Mouse (Mus musculus) MEL (cell line): ENCODE data around the gene Ccdc9b. TPM values are rescaled to one million over a fixed set of nuclear protein-coding genes. Genes with fewer than 3 reads are reported as not detected.

ENCODE experiments used
- DNase-seq: peaks from one replicate; pipeline ENCODE4 v3.0.0; 2011; ENCODE audit warnings: low read depth, low spot score
- H3K27ac ChIP-seq: 2 replicates; pipeline ENCODE4 v1.5.1; 2012; ENCODE audit warnings: low read depth, mild to moderate bottlenecking, control low read depth, low read length, moderate library complexity; ENCODE audit not compliant: control insufficient read depth
- H3K27me3 ChIP-seq, 2 experiments: fragments of 150-350 bp in 1 of 2; sonication (generic) in 1 of 2; 2 replicates each; pipeline ENCODE4 v1.6.1; 2012; ENCODE audit warnings: low read length in 2 of 2, mild to moderate bottlenecking in 2 of 2, improper control_type of control experiment in 1 of 2, moderate library complexity in 1 of 2; ENCODE audit not compliant: insufficient read depth in 2 of 2, control insufficient read depth in 1 of 2
- H3K36me3 ChIP-seq, 2 experiments: 2 replicates each; pipeline ENCODE4 v1.6.1; 2012 to 2014; ENCODE audit warnings: low read length in 2 of 2, improper control_type of control experiment in 1 of 2, inconsistent platforms in 1 of 2, mild to moderate bottlenecking in 1 of 2; ENCODE audit not compliant: insufficient read depth in 2 of 2, control insufficient read depth in 1 of 2
- H3K4me1 ChIP-seq, 2 experiments: fragments of 150-350 bp in 1 of 2; sonication (generic) in 1 of 2; 2 replicates each; pipeline ENCODE4 v1.6.1; 2012; ENCODE audit warnings: low read length in 2 of 2, improper control_type of control experiment in 1 of 2, mild to moderate bottlenecking in 1 of 2; ENCODE audit not compliant: insufficient read depth in 2 of 2, control insufficient read depth in 1 of 2
- H3K4me3 ChIP-seq, 2 experiments: fragments of 150-350 bp in 1 of 2; sonication (generic) in 1 of 2; 2 replicates each; pipeline ENCODE4 v1.5.1; 2012; ENCODE audit warnings: low read depth in 2 of 2, low read length in 2 of 2, mild to moderate bottlenecking in 2 of 2, moderate library complexity in 2 of 2, control low read depth in 1 of 2, improper control_type of control experiment in 1 of 2; ENCODE audit not compliant: control insufficient read depth in 1 of 2, insufficient read depth in 1 of 2
- H3K79me2 ChIP-seq: 2 replicates; pipeline ENCODE4 v1.6.1; 2012; ENCODE audit warnings: mild to moderate bottlenecking, low read length, moderate library complexity; ENCODE audit not compliant: control insufficient read depth, poor library complexity, insufficient read depth
- H3K9ac ChIP-seq: 2 replicates; pipeline ENCODE4 v1.6.1; 2012; ENCODE audit warnings: low read depth, mild to moderate bottlenecking, control low read depth, low read length, moderate library complexity; ENCODE audit not compliant: control insufficient read depth, poor library complexity, severe bottlenecking
- H3K9me3 ChIP-seq: fragments of 150-350 bp; sonication (generic); replicated peaks from 2 replicates; pipeline ENCODE4 v1.6.1; 2012; ENCODE audit warnings: mild to moderate bottlenecking, low read length, improper control_type of control experiment, moderate library complexity; ENCODE audit not compliant: insufficient read depth
- CHD1 ChIP-seq: IDR thresholded peaks from 2 replicates; pipeline ENCODE4 v1.6.1; 2012; ENCODE audit warnings: low read depth, mild to moderate bottlenecking, inconsistent platforms, low read length, improper control_type of control experiment
- ETS1 ChIP-seq: IDR thresholded peaks from 2 replicates; pipeline ENCODE4 v1.6.1; 2012; ENCODE audit warnings: low read depth, mild to moderate bottlenecking, inconsistent platforms, low read length, improper control_type of control experiment, moderate library complexity
- GABPA ChIP-seq: IDR thresholded peaks from 2 replicates; pipeline ENCODE4 v1.6.1; 2012; ENCODE audit warnings: low read depth, mild to moderate bottlenecking, inconsistent platforms, low read length, improper control_type of control experiment, moderate library complexity
- HCFC1 ChIP-seq: IDR thresholded peaks from 2 replicates; pipeline ENCODE4 v1.6.1; 2012; ENCODE audit warnings: low read depth, mild to moderate bottlenecking, inconsistent platforms, low read length, improper control_type of control experiment, moderate library complexity
- MAFK ChIP-seq: IDR thresholded peaks from 2 replicates; pipeline ENCODE4 v1.6.1; 2011; ENCODE audit warnings: low read depth, mild to moderate bottlenecking, low read length, improper control_type of control experiment, borderline replicate concordance
- MEF2A ChIP-seq: IDR thresholded peaks from 2 replicates; pipeline ENCODE4 v1.6.1; 2014; ENCODE audit warnings: low read depth, mild to moderate bottlenecking, inconsistent platforms, low read length, improper control_type of control experiment; ENCODE audit not compliant: poor library complexity, insufficient replicate concordance, severe bottlenecking; ENCODE audit errors: extremely low read depth
- MXI1 ChIP-seq: IDR thresholded peaks from 2 replicates; pipeline ENCODE4 v1.6.1; 2011; ENCODE audit warnings: mild to moderate bottlenecking, low read depth, low read length, improper control_type of control experiment
- MYB ChIP-seq: IDR thresholded peaks from 2 replicates; pipeline ENCODE4 v1.6.1; 2011; ENCODE audit warnings: mild to moderate bottlenecking, low read depth, low read length, improper control_type of control experiment
- NRF1 ChIP-seq: IDR thresholded peaks from 2 replicates; pipeline ENCODE4 v1.6.1; 2014; ENCODE audit warnings: low read depth, mild to moderate bottlenecking, inconsistent platforms, low read length, improper control_type of control experiment, moderate library complexity; ENCODE audit not compliant: poor library complexity, insufficient read depth, severe bottlenecking
- POLR2A ChIP-seq, 2 experiments: IDR thresholded peaks; 2 replicates each; pipeline ENCODE4 v1.6.1; 2011 to 2012; ENCODE audit warnings: low read length in 2 of 2, mild to moderate bottlenecking in 2 of 2, control low read depth in 1 of 2, improper control_type of control experiment in 1 of 2, low read depth in 1 of 2, moderate library complexity in 1 of 2; ENCODE audit not compliant: control insufficient read depth in 1 of 2, insufficient read depth in 1 of 2, poor library complexity in 1 of 2
- POLR2AphosphoS5 ChIP-seq: IDR thresholded peaks from 2 replicates; pipeline ENCODE4 v1.6.1; 2012; ENCODE audit warnings: low read depth, borderline replicate concordance, mild to moderate bottlenecking, inconsistent platforms, low read length, moderate library complexity, mixed read lengths
- RAD21 ChIP-seq: IDR thresholded peaks from 2 replicates; pipeline ENCODE4 v1.6.1; 2011; ENCODE audit warnings: mild to moderate bottlenecking, low read depth, low read length, improper control_type of control experiment
- RCOR1 ChIP-seq: IDR thresholded peaks from 2 replicates; pipeline ENCODE4 v1.6.1; 2012; ENCODE audit warnings: low read depth, mild to moderate bottlenecking, inconsistent platforms, low read length, improper control_type of control experiment
- SIN3A ChIP-seq: IDR thresholded peaks from 2 replicates; pipeline ENCODE4 v1.6.1; 2012; ENCODE audit warnings: low read length, improper control_type of control experiment, inconsistent platforms
- SMC3 ChIP-seq: IDR thresholded peaks from 2 replicates; pipeline ENCODE4 v1.6.1; 2011; ENCODE audit warnings: low read depth, low read length, improper control_type of control experiment
- TAL1 ChIP-seq: IDR thresholded peaks from 2 replicates; pipeline ENCODE4 v1.6.1; 2012; ENCODE audit warnings: mild to moderate bottlenecking, inconsistent platforms, low read length, moderate library complexity, mixed read lengths
- TCF12 ChIP-seq: IDR thresholded peaks from 2 replicates; pipeline ENCODE4 v1.6.1; 2014; ENCODE audit warnings: low read depth, mild to moderate bottlenecking, inconsistent platforms, low read length, improper control_type of control experiment, moderate library complexity
- USF1 ChIP-seq: IDR thresholded peaks from 2 replicates; pipeline ENCODE4 v1.6.1; 2014; ENCODE audit warnings: low read depth, mild to moderate bottlenecking, inconsistent platforms, low read length, improper control_type of control experiment, moderate library complexity
- USF2 ChIP-seq, 2 experiments: IDR thresholded peaks; 2 replicates each; pipeline ENCODE4 v1.6.1; 2011 to 2012; ENCODE audit warnings: improper control_type of control experiment in 2 of 2, low read length in 2 of 2, borderline replicate concordance in 1 of 2, inconsistent platforms in 1 of 2, low read depth in 1 of 2, mild to moderate bottlenecking in 1 of 2; ENCODE audit not compliant: insufficient read depth in 1 of 2
- ZMIZ1 ChIP-seq: IDR thresholded peaks from 2 replicates; pipeline ENCODE4 v1.6.1; 2012; ENCODE audit warnings: low read depth, mild to moderate bottlenecking, inconsistent platforms, low read length, improper control_type of control experiment, moderate library complexity
- polyA plus RNA-seq, 2 experiments: library from polyadenylated mRNA; stranded (reverse) in 1 of 2; unstranded in 1 of 2; fragments of >175 nt in 1 of 2; fragments of >200 nt in 1 of 2; gene quantifications; 2 replicates each; pipeline versions ENCODE4 v1.2.1 to v1.2.4; 2012; ENCODE audit warnings: low replicate concordance in 2 of 2, low read depth in 1 of 2; ENCODE audit not compliant: insufficient read length in 2 of 2, insufficient read depth in 1 of 2, missing spikeins in 1 of 2
- total RNA-seq: library from RNA; depleted of rRNA; stranded (reverse); fragments of 300-350 nt; gene quantifications from 2 replicates; pipeline ENCODE4 v1.2.3, GENCODE M21; 2012

The Ccdc9b gene
- total and polyA plus RNA-seq, 3 experiments = 1.7 to 2.4 TPM; not detected in 1

DNA sequence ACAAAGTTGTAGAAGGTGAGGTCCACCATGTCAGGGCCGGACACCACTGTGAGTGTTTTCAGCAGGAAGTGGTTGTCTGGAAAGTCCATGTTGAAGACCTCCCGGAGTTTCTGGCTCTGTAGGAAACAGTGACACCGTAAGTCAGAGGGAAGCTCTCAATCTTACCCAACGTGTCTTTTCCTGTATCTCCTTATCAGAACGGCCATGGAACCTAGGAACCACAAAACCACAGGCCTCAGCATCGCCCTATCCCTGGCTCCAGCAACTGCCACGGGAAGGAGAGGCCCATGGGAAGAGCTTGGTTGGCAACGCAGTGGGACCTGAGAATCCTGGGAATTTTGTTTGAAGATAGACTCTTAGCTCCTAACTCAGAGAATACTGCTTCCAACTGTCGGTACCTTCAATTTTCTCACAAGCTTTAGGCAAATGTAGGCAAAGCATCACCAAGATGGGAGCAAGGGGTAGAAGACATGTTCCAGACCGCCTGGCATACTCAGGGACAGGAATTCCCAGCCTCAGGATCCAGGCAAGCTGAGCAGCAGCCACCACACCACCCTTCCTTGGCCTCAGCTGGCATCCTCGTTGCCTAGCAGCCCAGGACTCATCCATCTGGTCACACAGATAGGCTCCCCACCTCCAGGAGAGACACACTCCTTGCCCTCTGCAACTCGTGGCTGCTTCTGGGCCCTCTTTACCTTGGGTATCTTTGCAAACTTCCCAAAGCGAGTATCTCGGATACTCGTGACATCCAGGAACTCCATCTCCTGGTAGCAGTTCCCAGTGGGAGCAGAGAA, 38.6 kb downstream of the Ccdc9b start (continued):
- no peak for TF ChIP-seq GABPA
- no peak for TF ChIP-seq POLR2AphosphoS5
- peak; percentile 67 for TF ChIP-seq TAL1
- TF ChIP-seq CHD1 = no peak

DNA sequence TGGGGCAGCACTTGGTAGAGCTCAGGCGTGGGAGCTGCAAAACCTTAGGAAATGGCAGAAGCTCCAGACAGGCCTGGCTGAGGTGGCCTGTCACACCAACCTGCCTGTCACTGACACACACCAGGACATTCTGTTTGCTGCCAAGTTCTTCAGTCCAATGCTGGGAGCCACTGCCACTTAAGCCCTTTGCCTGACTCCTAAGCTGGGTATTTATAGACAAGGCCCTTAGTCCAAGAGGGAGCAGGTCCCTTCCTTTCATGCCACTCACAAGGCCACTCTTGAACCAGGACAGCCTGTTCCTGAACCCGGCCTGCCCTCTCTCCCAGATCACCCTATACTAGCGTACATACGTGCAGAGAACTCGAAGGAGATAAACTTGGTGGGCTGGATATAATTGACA, 45.8 kb downstream of the Ccdc9b start:
- Histone ChIP-seq H3K79me2 (no peaks in the 10 kb centered on the region), H3K27me3 (no peaks in the 10 kb centered on the region), H3K4me1 (no peaks in the 10 kb centered on the region; a peak in 1 of 4 replicates), H3K36me3 (no peaks in the 10 kb centered on the region), H3K9ac (no peak overlapping the region), H3K9me3 (no peaks in the 10 kb centered on the region), H3K27ac (no peak overlapping the region), H3K4me3 (no peak overlapping the region)
- TF ChIP-seq RAD21 (no peak), HCFC1 (no peak), SMC3 (no peak), RCOR1 (no peak), USF1 (no peak), MEF2A (no peak)
- no peak for DNase-seq

DNA sequence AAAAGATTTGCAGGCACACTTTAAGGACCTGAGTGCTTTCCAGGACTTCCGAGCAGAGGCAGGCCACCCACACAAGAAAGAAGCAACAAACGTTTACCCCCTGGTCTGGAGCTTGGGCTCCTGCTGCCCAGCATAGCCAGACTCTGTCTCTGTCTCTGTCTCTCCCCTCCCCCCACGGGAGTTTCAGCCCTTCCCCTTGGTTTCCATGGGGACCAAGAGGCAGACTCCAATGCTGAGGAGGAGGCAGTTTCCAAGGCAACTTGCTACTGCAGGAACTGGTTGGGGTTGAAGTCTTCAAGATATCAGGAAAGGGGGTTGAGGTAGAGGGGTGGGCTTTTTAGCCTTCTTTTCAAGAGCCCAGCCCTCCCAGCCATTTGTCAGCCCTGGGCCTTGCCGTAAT, 48.2 kb downstream of the Ccdc9b start:
- no peak for DNase-seq
- Histone ChIP-seq H3K27me3 (no peaks in the 10 kb centered on the region), H3K27ac (no peak overlapping the region), H3K9me3 (no peaks in the 10 kb centered on the region)
- TF ChIP-seq MAFK (no peak), ZMIZ1 (no peak), SMC3 (no peak), ETS1 (no peak), CHD1 (no peak), TCF12 (no peak), NRF1 (no peak), SIN3A (no peak), USF2 (IDR thresholded peaks at IDR 0.05; ENCODE audit: borderline replicate concordance in 1 of 2, insufficient read depth in 1 of 2, low read depth in 1 of 2, low read length in 2 of 2) (no peak), MXI1 (no peak), MYB (no peak), GABPA (no peak), POLR2A (IDR thresholded peaks at IDR 0.05; ENCODE audit: control insufficient read depth in 1 of 2, insufficient read depth in 1 of 2, low read depth in 1 of 2, low read length in 2 of 2, poor library complexity in 1 of 2) (no peak), USF1 (no peak)
- TF ChIP-seq, all 39 proteins: peak for 0
- no peak overlapping the region for H3K9ac ChIP-seq
- H3K79me2 ChIP-seq = no peaks in the 10 kb centered on the region
- no peaks in the 10 kb centered on the region; a peak in 1 of 4 replicates for H3K4me1 ChIP-seq
- H3K4me3 ChIP-seq = no peak overlapping the region
- no peaks in the 10 kb centered on the region for H3K36me3 ChIP-seq
